8 mouse cellular contexts compared by ENCODE assay signal in genomic region chr17:25833291-25833663, GRCm38 (mm10). TPM values are rescaled to one million over a fixed set of nuclear protein-coding genes. Genes with fewer than 3 reads are reported as not detected.
DNase-seq lines count a peak whose midpoint lies in the region; ATAC-seq and TF ChIP-seq lines count a peak whose summit lies in the region.

TSS of gene Stub1 (minus strand) at chr17:25833404.

- peak; percentile 64 to 71 for DNase-seq in spleen, adult 18-20 months
- no peak for DNase-seq in spleen, adult 12 weeks (ENCODE audit: low spot score)
- peak; percentile 82 for DNase-seq in embryo, embryonic 11.5 days (ENCODE audit: low read depth, low spot score)
- DNase-seq in gastrocnemius, postnatal 4 days (ENCODE audit: low spot score in 2 of 2): peak; percentile 82 to 91
- DNase-seq in intestine, embryonic 14.5 days (ENCODE audit: low spot score): no peak
- peak in 1 of 2 experiments; percentile 87 for DNase-seq in left cerebral cortex, adult 8-10 months (ENCODE audit: low spot score in 2 of 2)

- H3K27ac ChIP-seq in intestine, embryonic 14.5 days (ENCODE audit: low read depth): peak within 1 kb of the TSS; percentile 94
- peak within 1 kb of the TSS; percentile 92 for H3K27ac ChIP-seq in macrophage
- H3K27ac ChIP-seq in small intestine, adult 2 months (ENCODE audit: insufficient read depth, low read depth, low read length): peak within 1 kb of the TSS; percentile 99

- peak within 1 kb of the TSS; percentile 97 for H3K4me2 ChIP-seq in intestine, embryonic 14.5 days (ENCODE audit: low read length)

- peak within 1 kb of the TSS; percentile 69 for H3K9ac ChIP-seq in intestine, embryonic 14.5 days (ENCODE audit: low read length)

- ATAC-seq in intestine, embryonic 14.5 days (replicated peaks; ENCODE audit: low FRiP score, low TSS enrichment, low read depth): peak; percentile 59

- H3K4me3 ChIP-seq in intestine, embryonic 14.5 days (ENCODE audit: low read depth, low read length): peak within 1 kb of the TSS; percentile 61
- peak within 1 kb of the TSS; percentile 77 for H3K4me3 ChIP-seq in macrophage (ENCODE audit: inconsistent target)
- peak within 1 kb of the TSS; percentile 83 for H3K4me3 ChIP-seq in small intestine, adult 2 months (ENCODE audit: low read depth, low read length)

- H3K79me2 ChIP-seq in macrophage (ENCODE audit: inconsistent target): peaks cover 65% of the 10 kb centered on the region

- no peaks in the 10 kb centered on the region for H3K27me3 ChIP-seq in intestine, embryonic 14.5 days (replicated peaks; ENCODE audit: control insufficient read depth, insufficient read depth, low read length)
- H3K27me3 ChIP-seq in small intestine, adult 2 months (ENCODE audit: control insufficient read depth, insufficient read depth, low read length): no peaks in the 10 kb centered on the region

- under 1% methylated on average over 24 of the region's 24 CpGs for WGBS in intestine, embryonic 14.5 days
- 2% methylated on average over 23 of the region's 24 CpGs for WGBS in macrophage (ENCODE audit: missing documents)
- 1% methylated on average over 24 of the region's 24 CpGs for WGBS in small intestine, adult 2 months

- H3K9me3 ChIP-seq in intestine, embryonic 14.5 days (ENCODE audit: control insufficient read depth, low read length): no peaks in the 10 kb centered on the region

- H3K4me1 ChIP-seq in intestine, embryonic 14.5 days (replicated peaks; ENCODE audit: control insufficient read depth, insufficient read depth, low read length): peaks cover 52% of the 10 kb centered on the region
- H3K4me1 ChIP-seq in small intestine, adult 2 months (ENCODE audit: control insufficient read depth, insufficient read depth, insufficient read length, low read length): peaks cover 52% of the 10 kb centered on the region

- H3K36me3 ChIP-seq in intestine, embryonic 14.5 days (ENCODE audit: control insufficient read depth, insufficient read depth, low read length): peaks cover 35% of the 10 kb centered on the region
- H3K36me3 ChIP-seq in macrophage (ENCODE audit: inconsistent target): peaks cover 14% of the 10 kb centered on the region; the same call in 1 of the 2 replicates
- peaks cover 15% of the 10 kb centered on the region for H3K36me3 ChIP-seq in small intestine, adult 2 months (ENCODE audit: control insufficient read depth, insufficient read depth, low read length)

- peak; percentile 9; the same call in 1 of the 2 replicates for TF ChIP-seq POLR2A in small intestine, adult 2 months (IDR thresholded peaks at IDR 0.05; ENCODE audit: low read depth, low read length)

- no peak for TF ChIP-seq CTCF in small intestine, adult 2 months (IDR thresholded peaks at IDR 0.05; ENCODE audit: extremely low read depth, insufficient read length, insufficient replicate concordance, low read depth, low read length)

RNA-seq across cellular contexts. Expression of gene Stub1, which starts in this region (rescaled TPM):
- total RNA-seq in gastrocnemius, postnatal 4 days (2021): 100 to 1,000 TPM; 116 to 134 TPM
- polyA plus RNA-seq in intestine, embryonic 14.5 days (2014; fragmentation: Nextera tagmentation; extraction: Ambion mirVana): 345 and 350 TPM in 2 replicates
- total RNA-seq in left cerebral cortex, adult 8-10 months (2022): 100 to 1,000 TPM; 168 to 175 (median 172) TPM
- total RNA-seq in macrophage (2018; cell fraction: chromatin; rRNA removed): 100 to 1,000 TPM in 8 of 26 experiments, 10 to 100 TPM in 18; 45.5 to 135 (median 79.3) TPM
- total RNA-seq in macrophage (2018; cell fraction: cytosol; rRNA removed): 100 to 1,000 TPM in 2 of 26 experiments, 10 to 100 TPM in 24; 54.9 to 108 (median 75.5) TPM
- total RNA-seq in macrophage (2018; cell fraction: nucleus; rRNA removed): 100 to 1,000 TPM in 7 of 26 experiments, 10 to 100 TPM in 19; 52.1 to 180 (median 83.0) TPM
- polyA plus RNA-seq in macrophage (2018): 74.2 to 109 TPM (median 78.5 TPM) in 3 replicates
- polyA plus RNA-seq in small intestine, adult 2 months (2012; rRNA removed): 76.7 and 141 TPM in 2 replicates

Comparison
In these comparisons a context has a peak if more than half of its experiments do, and no peak if none do; other contexts are left out.
1. DNase-seq: peak in spleen, adult 18-20 months (2 of 2), embryo, embryonic 11.5 days (single experiment) and gastrocnemius, postnatal 4 days (2 of 2); none in spleen, adult 12 weeks (single experiment) and intestine, embryonic 14.5 days (single experiment).
2. Peak in every context shown above with its lines, with median percentiles within 50 percentile points of each other: H3K27ac ChIP-seq and H3K4me3 ChIP-seq.